Mouse (Mus musculus): ENCODE results near the gene Sec14l3. TPM values are rescaled to one million over a fixed set of nuclear protein-coding genes. Genes with fewer than 3 reads are reported as not detected.
"Not testable (repeated sequence)": the region's sequence is repeated elsewhere in the genome, so short reads cannot be mapped to it uniquely, and the experiment has no call there.

Gene Sec14l3
- total RNA-seq, 4 experiments from 2014 or later: 0.34 TPM; not detected in 3

- no peak for DNase-seq
Observed at GRCm38 (mm10) chr11:4103522-4103921, 38.9 kb downstream of the Sec14l3 start.

GRCm38 (mm10) chr11:4104989-4105388, 40.3 kb downstream of the Sec14l3 start:
- DNase-seq: no peak

GRCm38 (mm10) chr11:4105444-4105843, 40.8 kb downstream of the Sec14l3 start:
- DNase-seq: no peak

GRCm38 (mm10) chr11:4107901-4108300, 43.3 kb downstream of the Sec14l3 start:
- not testable (repeated sequence) for DNase-seq

GRCm38 (mm10) chr11:4108691-4109090, 44.0 kb downstream of the Sec14l3 start:
- DNase-seq: no peak

- no peak for DNase-seq
Observed at GRCm38 (mm10) chr11:4112033-4112432, 47.4 kb downstream of the Sec14l3 start.

- no peak for DNase-seq
Observed at GRCm38 (mm10) chr11:4112861-4113260, 48.2 kb downstream of the Sec14l3 start.

- DNase-seq: no peak
Observed at GRCm38 (mm10) chr11:4113496-4113895, 48.9 kb downstream of the Sec14l3 start.

- no peak for DNase-seq
Observed at GRCm38 (mm10) chr11:4113970-4114369, 49.3 kb downstream of the Sec14l3 start.

GRCm38 (mm10) chr11:4114541-4114940, 49.9 kb downstream of the Sec14l3 start:
- DNase-seq: not testable (repeated sequence)

GRCm38 (mm10) chr11:4115407-4115806, 50.8 kb downstream of the Sec14l3 start:
- no peak for DNase-seq

- no peak for DNase-seq
Observed at GRCm38 (mm10) chr11:4116458-4117141, 52.0 kb downstream of the Sec14l3 start.

- DNase-seq: no peak
Observed at GRCm38 (mm10) chr11:4117372-4118071, 52.9 kb downstream of the Sec14l3 start.

GRCm38 (mm10) chr11:4118081-4118921, 53.7 kb downstream of the Sec14l3 start:
- no peak for DNase-seq

GRCm38 (mm10) chr11:4119635-4120034, 55.0 kb downstream of the Sec14l3 start:
- DNase-seq: no peak

- no peak for DNase-seq
Observed at GRCm38 (mm10) chr11:4121691-4122090, 57.0 kb downstream of the Sec14l3 start.

- no peak for DNase-seq
Observed at GRCm38 (mm10) chr11:4122226-4122625, 57.6 kb downstream of the Sec14l3 start.

GRCm38 (mm10) chr11:4122742-4123579, 58.3 kb downstream of the Sec14l3 start, which contains the start of gene Sec14l2:
Gene Sec14l2 (minus strand): TSS chr11:4123415.
- DNase-seq: no peak

GRCm38 (mm10) chr11:4123922-4124321, 59.3 kb downstream of the Sec14l3 start:
- no peak for DNase-seq

- DNase-seq: no peak
Observed at GRCm38 (mm10) chr11:4127059-4127458, 62.4 kb downstream of the Sec14l3 start.

Measured in adrenal gland, adult 8-10 months (tissue).